Mouse (Mus musculus) lung, embryonic 15.5 days (tissue): ENCODE measurements around the gene Tenm4. TPM values are rescaled to one million over a fixed set of nuclear protein-coding genes. Genes with fewer than 3 reads are reported as not detected.

ENCODE experiments used
- ATAC-seq: fragments of 200-750 bp; cut with Nextera tagmentation; 2 replicates; pipeline ENCODE4 v1.8.0; 2017; ENCODE audit warnings: moderate number of reproducible peaks, borderline replicate concordance; ENCODE audit not compliant: low FRiP score, low TSS enrichment; ENCODE audit errors: extremely low read depth
- H3K27ac ChIP-seq: fragments of 300-500 bp; sonication (generic); 2 replicates; pipeline ENCODE4 v1.5.1; 2015; ENCODE audit warnings: moderate library complexity, mild to moderate bottlenecking, inconsistent platforms
- H3K27me3 ChIP-seq: fragments of 300-500 bp; sonication (generic); 2 replicates; pipeline ENCODE4 v1.6.1; 2015; ENCODE audit warnings: inconsistent platforms
- H3K36me3 ChIP-seq: fragments of 300-500 bp; sonication (generic); 2 replicates; pipeline ENCODE4 v1.6.1; 2015; ENCODE audit warnings: inconsistent platforms
- H3K4me1 ChIP-seq: fragments of 300-500 bp; sonication (generic); 2 replicates; pipeline ENCODE4 v1.6.1; 2015; ENCODE audit warnings: inconsistent platforms
- H3K4me2 ChIP-seq: fragments of 300-500 bp; sonication (generic); 2 replicates; pipeline ENCODE4 v1.6.1; 2015; ENCODE audit warnings: inconsistent platforms, mild to moderate bottlenecking, moderate library complexity
- H3K4me3 ChIP-seq: fragments of 300-500 bp; sonication (generic); 2 replicates; pipeline ENCODE4 v1.5.1; 2015; ENCODE audit warnings: mild to moderate bottlenecking, inconsistent platforms
- H3K9ac ChIP-seq: fragments of 300-500 bp; sonication (generic); 2 replicates; pipeline ENCODE4 v1.6.1; 2015; ENCODE audit warnings: inconsistent platforms
- H3K9me3 ChIP-seq: fragments of 300-500 bp; sonication (generic); 2 replicates; pipeline ENCODE4 v1.6.1; 2016; ENCODE audit warnings: inconsistent platforms
- WGBS: fragments of 180-500 bp; shearing (Covaris S2); methylation state at CpG from one replicate; pipeline ENCODE4 v1.1.7; 2015; 5-methylcytosine and 5-hydroxymethylcytosine counted together
- polyA plus RNA-seq: library from polyadenylated mRNA; unstranded; fragments of >200 nt; fragmentation: Nextera tagmentation; extraction: Ambion mirVana; gene quantifications from 2 replicates; pipeline ENCODE4 v1.2.1, GENCODE M21; 2015

Tenm4 gene
- polyA plus RNA-seq, 1 experiment from 2014 or later, result 22.1 TPM

DNA sequence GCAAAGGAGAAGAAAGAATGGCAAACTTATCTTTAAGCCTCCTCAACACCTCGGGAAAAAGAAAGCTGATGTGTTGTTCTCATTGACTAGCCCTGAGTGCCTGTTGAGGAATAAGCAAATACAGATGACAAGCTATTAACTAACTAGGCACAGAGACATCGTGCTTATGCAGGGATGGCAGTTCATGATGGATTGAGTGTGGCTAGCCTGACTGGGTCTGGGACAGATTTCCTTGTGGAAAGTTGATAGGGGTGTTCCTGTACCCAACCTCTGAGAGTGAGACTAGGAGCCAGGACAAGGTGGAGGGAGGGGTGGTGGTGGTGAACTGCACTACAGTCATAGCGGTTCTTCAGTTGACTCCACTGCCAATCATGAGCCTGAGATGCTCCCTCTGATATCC is 192.3 kb downstream of the Tenm4 start:
- Histone ChIP-seq H3K4me2 (no peak overlapping the region), H3K9ac (no peak overlapping the region), H3K4me3 (no peak overlapping the region), H3K27ac (no peak overlapping the region), H3K27me3 (no peaks in the 10 kb centered on the region), H3K36me3 (no peaks in the 10 kb centered on the region), H3K9me3 (no peaks in the 10 kb centered on the region), H3K4me1 (no peaks in the 10 kb centered on the region)
- WGBS, result 10% methylated on average over 3 of the region's 3 CpGs
- no peak for ATAC-seq

DNA sequence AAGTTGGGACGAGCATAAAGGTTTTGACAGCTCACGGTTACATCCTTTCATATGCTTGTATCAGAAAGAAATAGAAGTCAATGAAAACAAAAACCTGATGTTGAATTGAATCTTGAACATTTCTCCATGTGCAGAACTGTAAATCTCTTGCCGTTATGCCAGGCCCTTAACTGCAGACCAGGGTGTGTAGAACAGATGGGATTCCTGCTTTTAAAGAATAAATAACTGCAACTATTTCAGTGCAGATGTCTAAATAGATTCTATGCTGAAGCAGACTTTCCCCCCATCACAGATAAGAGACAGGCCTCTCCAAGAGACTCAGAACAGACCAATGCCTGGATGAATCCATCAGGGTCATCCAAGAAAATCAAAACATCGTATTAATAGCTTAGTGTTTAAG is 198.9 kb downstream of the Tenm4 start:
- ATAC-seq, result no peak
- 87% methylated on average over 4 of the region's 4 CpGs for WGBS
- no peak overlapping the region for H3K9ac ChIP-seq
- H3K9me3 ChIP-seq, result no peaks in the 10 kb centered on the region
- H3K27ac ChIP-seq, result no peak overlapping the region
- H3K4me3 ChIP-seq, result no peak overlapping the region
- 0 out of 2 replicates have a peak, but pooled peaks cover 3% of the 10 kb centered on the region for H3K4me1 ChIP-seq
- no peaks in the 10 kb centered on the region for H3K27me3 ChIP-seq
- H3K36me3 ChIP-seq, result no peaks in the 10 kb centered on the region
- no peak overlapping the region for H3K4me2 ChIP-seq

DNA sequence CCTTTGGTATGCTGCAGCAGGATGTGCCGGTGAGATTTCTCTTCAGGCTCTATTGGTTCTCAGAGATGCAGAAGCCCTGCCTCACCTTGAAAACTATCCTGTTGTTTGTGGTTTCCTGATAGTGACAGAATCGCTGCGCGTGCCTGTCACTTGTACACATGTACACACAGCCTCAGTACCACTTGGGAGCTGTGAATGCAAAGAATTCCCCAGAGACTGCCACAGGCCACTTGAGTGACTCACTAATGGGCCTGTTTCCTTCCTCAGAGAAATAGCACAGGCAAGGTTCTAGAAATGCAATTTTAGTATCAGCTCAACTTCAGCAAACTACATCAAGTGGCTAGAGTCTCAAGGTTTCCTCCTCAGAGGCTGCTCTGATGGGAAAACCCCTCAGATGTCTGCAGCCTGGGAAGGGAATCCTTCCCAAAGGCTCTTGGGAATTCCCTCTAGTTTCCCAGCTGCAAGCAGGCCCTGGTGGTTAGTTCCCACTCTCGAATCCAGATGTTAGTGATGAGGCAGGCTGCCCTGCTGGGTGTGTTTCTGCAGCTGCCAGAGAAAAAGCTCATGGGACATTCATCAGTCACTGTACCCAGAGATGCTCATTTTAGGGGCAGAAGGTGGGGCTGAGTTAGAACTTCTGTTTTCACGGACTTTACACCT is 203.1 kb downstream of the Tenm4 start:
- no peak for ATAC-seq
- H3K4me1 ChIP-seq, result 0 out of 2 replicates have a peak, but pooled peaks cover 3% of the 10 kb centered on the region
- 60% methylated on average over 6 of the region's 6 CpGs for WGBS
- H3K27me3 ChIP-seq, result no peaks in the 10 kb centered on the region
- H3K9ac ChIP-seq, result no peak overlapping the region
- H3K36me3 ChIP-seq, result no peaks in the 10 kb centered on the region
- no peaks in the 10 kb centered on the region for H3K9me3 ChIP-seq
- H3K27ac ChIP-seq, result no peak overlapping the region
- H3K4me3 ChIP-seq, result no peak overlapping the region
- H3K4me2 ChIP-seq, result no peak overlapping the region

DNA sequence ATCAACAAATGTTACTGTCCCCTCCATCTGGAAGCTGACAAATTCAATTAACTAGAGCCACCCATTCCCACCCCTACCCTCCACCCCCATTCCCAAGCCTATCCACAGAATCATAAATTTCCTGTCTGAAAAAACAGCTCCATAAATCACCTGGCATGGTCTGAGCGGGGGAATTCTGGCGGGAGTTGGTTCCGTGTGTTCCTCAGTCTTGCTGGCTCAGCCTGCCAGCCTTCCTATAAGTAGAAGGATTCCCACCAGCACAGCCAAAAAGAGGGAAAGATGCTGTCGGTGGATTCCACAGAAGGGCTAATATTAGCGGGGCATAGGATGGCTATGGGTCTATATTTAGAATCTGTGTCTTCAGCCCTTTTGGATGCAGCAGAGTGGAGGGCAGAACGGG is 204.5 kb downstream of the Tenm4 start:
- WGBS, result 72% methylated on average over 6 of the region's 6 CpGs
- no peak for ATAC-seq
- no peak overlapping the region for H3K27ac ChIP-seq
- H3K4me1 ChIP-seq, result 0 out of 2 replicates have a peak, but pooled peaks cover 3% of the 10 kb centered on the region
- H3K9ac ChIP-seq, result no peak overlapping the region
- H3K4me3 ChIP-seq, result no peak overlapping the region
- no peaks in the 10 kb centered on the region for H3K36me3 ChIP-seq
- H3K4me2 ChIP-seq, result no peak overlapping the region
- no peaks in the 10 kb centered on the region for H3K27me3 ChIP-seq
- H3K9me3 ChIP-seq, result no peaks in the 10 kb centered on the region

DNA sequence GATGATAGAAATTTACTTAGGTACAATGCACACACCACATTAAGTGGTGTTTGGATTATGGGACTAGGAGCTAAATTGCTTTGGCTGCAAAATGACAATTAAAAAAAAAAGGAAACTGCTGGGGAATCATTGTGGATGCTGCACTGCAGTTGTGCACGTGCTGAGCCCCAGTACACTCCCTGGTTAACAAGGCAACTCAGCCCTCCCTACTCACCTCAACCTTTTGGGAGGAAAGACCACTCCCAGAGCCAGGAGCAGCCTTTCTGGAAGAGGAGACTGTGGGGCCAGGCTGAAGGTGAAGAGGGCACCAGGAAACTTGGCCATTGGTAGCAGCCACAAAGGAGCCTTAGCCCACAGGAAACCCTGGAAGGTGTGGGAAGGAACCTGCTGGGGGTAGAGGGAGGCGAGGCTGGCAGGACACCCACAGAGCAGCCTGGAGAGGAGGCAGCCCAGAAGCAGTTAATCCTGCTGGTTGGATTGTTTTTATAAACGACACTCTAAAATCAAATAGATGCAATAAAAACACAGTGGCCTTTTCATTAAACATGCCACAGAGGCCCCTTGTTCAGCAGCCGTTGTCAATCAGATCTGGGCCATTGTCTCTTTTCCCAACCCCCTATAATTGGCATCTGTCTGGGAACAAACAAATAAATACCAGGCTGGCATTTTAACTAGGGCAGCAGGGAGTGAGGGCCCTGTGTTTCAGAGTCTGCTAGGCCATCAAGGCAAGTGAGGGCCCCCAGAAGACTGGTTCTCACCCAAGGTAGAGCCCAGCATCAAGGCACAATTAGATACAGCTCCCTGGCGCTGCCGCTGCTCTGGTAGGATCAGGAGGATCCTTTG is 212.9 kb downstream of the Tenm4 start:
- no peaks in the 10 kb centered on the region for H3K36me3 ChIP-seq
- no peak overlapping the region for H3K27ac ChIP-seq
- no peak overlapping the region for H3K4me3 ChIP-seq
- H3K4me2 ChIP-seq, result no peak overlapping the region
- no peaks in the 10 kb centered on the region for H3K9me3 ChIP-seq
- no peak for ATAC-seq
- H3K27me3 ChIP-seq, result no peaks in the 10 kb centered on the region
- 46% methylated on average over 6 of the region's 6 CpGs for WGBS
- no peak overlapping the region for H3K9ac ChIP-seq
- H3K4me1 ChIP-seq, result no peaks in the 10 kb centered on the region

DNA sequence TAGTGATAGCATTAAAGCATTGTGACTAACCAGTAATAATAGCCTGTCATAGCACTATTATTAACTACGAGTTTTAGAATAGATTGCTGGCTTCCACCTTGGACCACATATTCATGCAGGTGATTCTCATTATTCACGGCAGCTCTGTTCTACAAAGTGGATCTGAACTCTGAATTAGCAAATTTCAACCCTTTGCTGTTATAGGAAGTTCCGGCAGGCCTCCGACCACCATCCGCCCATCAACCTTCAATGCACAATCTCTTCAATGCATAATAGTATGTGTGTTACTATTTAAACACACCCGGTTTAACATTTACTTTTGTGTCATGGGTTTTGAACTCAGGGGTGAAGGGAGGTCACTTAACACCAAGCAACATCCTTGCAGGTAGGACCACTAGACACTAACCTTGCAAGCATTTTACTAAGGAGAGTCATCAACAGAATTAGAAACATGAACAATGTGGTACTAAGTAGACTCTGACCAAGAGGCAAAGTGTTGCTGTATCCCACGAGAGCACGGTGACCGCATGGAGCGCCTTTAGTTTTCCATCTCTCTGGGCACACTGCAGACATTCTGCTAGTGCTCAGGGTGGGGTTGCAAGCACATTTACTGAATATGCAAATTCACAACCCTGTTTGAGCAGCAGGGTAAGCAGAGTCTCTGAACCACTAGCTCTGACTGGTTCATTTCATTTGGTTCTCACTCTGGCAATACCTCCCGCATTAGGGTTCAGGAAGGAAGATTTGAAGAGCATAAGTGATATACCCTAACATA is 213.9 kb downstream of the Tenm4 start:
- no peak for ATAC-seq
- Histone ChIP-seq H3K27ac (no peak overlapping the region), H3K36me3 (no peaks in the 10 kb centered on the region), H3K9ac (no peak overlapping the region), H3K4me3 (no peak overlapping the region), H3K4me1 (no peaks in the 10 kb centered on the region), H3K9me3 (no peaks in the 10 kb centered on the region), H3K27me3 (no peaks in the 10 kb centered on the region), H3K4me2 (no peak overlapping the region)
- 85% methylated on average over 11 of the region's 11 CpGs for whole genome bisulfite sequencing

DNA sequence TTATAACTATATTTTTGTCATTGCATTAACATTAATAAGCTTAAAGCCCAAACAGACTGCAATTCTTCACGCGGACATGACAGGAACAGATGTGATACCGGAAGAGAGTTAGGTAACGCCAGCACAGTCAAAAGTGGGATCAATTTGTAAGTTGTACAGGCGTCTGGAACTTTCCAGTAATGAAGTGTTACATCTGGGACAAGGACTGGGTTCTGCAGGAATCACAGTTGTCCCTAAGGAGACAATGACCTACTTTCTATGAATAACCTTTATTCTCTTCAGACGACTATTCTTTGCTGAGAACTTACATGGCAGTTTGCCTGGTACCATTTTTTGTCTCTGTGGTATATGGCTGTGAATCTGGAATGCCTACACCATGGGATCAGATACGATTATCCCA is 214.8 kb downstream of the Tenm4 start:
- no peak for ATAC-seq
- WGBS, result 74% methylated on average over 7 of the region's 7 CpGs
- Histone ChIP-seq H3K4me1 (no peaks in the 10 kb centered on the region), H3K4me3 (no peak overlapping the region), H3K9ac (no peak overlapping the region), H3K9me3 (no peaks in the 10 kb centered on the region), H3K4me2 (no peak overlapping the region), H3K36me3 (no peaks in the 10 kb centered on the region), H3K27me3 (no peaks in the 10 kb centered on the region), H3K27ac (no peak overlapping the region)

DNA sequence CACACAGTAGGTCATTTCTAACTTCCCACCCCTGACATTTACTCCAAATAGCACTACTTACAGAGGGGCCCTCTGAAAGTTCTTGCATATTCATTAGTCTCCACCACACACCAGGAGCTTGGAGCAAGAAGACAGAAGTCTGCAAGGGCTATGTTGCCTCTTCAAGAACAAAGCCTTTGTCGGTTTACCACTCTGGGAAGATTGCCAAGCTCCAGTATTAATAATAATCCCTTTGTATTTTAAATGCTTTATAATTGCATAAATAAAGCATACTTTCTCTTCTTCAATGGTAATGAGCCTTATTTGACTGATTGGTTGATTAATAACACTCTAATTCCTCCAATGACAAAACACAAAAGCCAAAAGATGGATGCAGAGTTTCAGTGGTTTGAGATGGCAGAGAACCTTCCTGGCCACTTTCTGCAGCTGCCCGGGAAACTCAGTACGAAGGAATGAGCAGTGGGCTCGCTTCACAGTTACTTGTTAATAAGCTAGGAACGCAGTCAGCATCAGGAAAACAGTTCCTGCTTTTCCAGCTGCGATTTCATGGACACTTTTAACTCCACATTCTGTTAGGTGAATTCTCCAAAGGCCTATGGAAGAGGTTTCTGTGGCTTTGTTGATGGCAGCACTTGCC is 219.1 kb downstream of the Tenm4 start:
- no peak overlapping the region for H3K9ac ChIP-seq
- no peak overlapping the region for H3K27ac ChIP-seq
- H3K9me3 ChIP-seq, result no peaks in the 10 kb centered on the region
- no peaks in the 10 kb centered on the region for H3K27me3 ChIP-seq
- no peak overlapping the region for H3K4me2 ChIP-seq
- ATAC-seq, result no peak
- H3K4me3 ChIP-seq, result no peak overlapping the region
- no peaks in the 10 kb centered on the region for H3K36me3 ChIP-seq
- H3K4me1 ChIP-seq, result no peaks in the 10 kb centered on the region
- 57% methylated on average over 6 of the region's 6 CpGs for WGBS

DNA sequence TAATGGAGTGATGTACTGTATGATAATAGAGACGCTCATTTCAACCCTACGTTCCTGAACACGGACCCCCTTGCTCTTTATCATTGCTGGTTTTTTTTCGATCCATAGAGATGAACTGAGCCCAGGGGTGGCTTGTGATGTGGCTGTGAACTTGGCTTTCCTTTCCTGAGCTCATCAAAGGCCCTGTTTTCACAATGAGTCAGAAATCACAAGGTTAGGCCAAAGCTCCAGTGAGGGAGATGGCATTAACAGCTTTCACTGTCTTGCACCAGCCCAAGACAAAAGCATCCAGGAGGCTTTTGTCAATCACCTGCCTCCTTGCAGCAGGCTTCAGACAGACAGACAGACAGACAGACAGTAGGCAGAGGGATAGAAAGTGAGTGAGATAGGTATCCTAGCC is 219.8 kb downstream of the Tenm4 start:
- H3K36me3 ChIP-seq, result no peaks in the 10 kb centered on the region
- no peak for ATAC-seq
- H3K4me1 ChIP-seq, result no peaks in the 10 kb centered on the region
- no peak overlapping the region for H3K4me3 ChIP-seq
- no peaks in the 10 kb centered on the region for H3K9me3 ChIP-seq
- WGBS, result 81% methylated on average over 4 of the region's 4 CpGs
- H3K9ac ChIP-seq, result no peak overlapping the region
- H3K27me3 ChIP-seq, result no peaks in the 10 kb centered on the region
- H3K4me2 ChIP-seq, result no peak overlapping the region
- H3K27ac ChIP-seq, result no peak overlapping the region

DNA sequence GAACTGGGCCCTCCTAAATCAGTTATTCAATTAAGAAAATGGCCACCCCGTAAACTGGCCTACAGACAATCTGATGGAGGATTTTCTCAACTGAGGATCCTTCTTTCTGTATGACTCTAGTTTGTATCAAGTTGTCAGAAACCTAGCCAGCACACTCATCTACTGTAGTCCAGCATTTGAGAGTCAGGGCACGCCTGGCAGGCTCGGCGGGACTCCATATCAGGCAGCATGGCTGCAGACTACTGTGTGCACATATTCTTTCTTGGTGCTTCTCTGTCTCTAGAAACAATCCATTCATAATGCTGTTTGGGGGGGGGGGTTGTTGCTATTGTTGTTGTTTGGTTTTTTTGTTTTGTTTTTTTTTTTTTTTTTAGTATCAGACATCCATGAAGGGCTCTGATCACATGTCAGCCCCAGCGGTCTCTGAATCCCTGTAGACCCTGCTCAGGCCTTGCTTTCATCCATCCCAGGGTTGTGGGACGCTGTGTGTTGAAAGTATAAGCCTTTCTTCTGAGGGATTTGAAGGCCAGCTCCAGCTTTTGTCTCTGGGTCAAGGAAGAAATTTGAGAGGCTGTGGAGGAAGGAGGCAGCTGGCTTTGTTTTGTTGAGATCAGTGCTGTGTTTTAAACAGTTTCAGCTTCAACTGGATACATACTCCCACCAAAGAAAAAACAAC is 220.9 kb downstream of the Tenm4 start:
- Histone ChIP-seq H3K36me3 (no peaks in the 10 kb centered on the region), H3K4me1 (no peaks in the 10 kb centered on the region), H3K9ac (no peak overlapping the region), H3K9me3 (no peaks in the 10 kb centered on the region), H3K27ac (no peak overlapping the region), H3K4me3 (no peak overlapping the region), H3K4me2 (no peak overlapping the region), H3K27me3 (no peaks in the 10 kb centered on the region)
- ATAC-seq, result no peak
- WGBS, result 82% methylated on average over 6 of the region's 6 CpGs

DNA sequence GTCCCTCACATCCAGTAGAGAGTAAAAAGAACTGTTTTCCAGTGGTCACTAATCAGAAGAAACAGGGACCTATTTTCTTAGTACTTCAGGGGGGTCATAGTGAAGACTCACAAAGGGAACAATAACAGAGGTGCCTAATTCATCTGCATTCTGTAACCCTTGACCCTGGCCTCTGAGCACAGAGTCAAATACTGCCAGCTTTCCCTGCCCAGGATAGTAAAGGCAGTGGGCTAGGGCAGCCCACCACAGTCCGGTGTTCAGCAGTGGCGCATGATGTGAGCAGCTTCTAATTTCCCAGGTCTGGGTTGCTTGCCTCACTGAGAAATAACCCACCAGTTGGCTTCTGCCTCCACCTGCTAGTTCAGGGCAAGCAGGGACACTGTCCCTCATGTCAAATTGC is 221.6 kb downstream of the Tenm4 start:
- H3K9me3 ChIP-seq, result no peaks in the 10 kb centered on the region
- no peaks in the 10 kb centered on the region for H3K27me3 ChIP-seq
- ATAC-seq, result no peak
- H3K4me1 ChIP-seq, result no peaks in the 10 kb centered on the region
- H3K4me2 ChIP-seq, result no peak overlapping the region
- 92% methylated on average over 2 of the region's 2 CpGs for WGBS
- no peaks in the 10 kb centered on the region for H3K36me3 ChIP-seq
- H3K27ac ChIP-seq, result no peak overlapping the region
- H3K4me3 ChIP-seq, result no peak overlapping the region
- no peak overlapping the region for H3K9ac ChIP-seq
